Mouse (Mus musculus): ENCODE data around the gene Ppp1r9b.

- no peak for TF ChIP-seq POLR2A (IDR thresholded peaks at IDR 0.05; ENCODE audit: low read depth, low read length)
- no peak for TF ChIP-seq CTCF (IDR thresholded peaks at IDR 0.05; ENCODE audit: extremely low read depth, insufficient read length, insufficient replicate concordance, low read depth, low read length)
Measured at GRCm38 (mm10) chr11:94974951-94975350, 15.9 kb upstream of the Ppp1r9b start.
